Mouse (Mus musculus): ENCODE data around the gene Gle1.
"Not testable (repeated sequence)": the region's sequence is repeated elsewhere in the genome, so short reads cannot be mapped to it uniquely, and the experiment has no call there.

DNA sequence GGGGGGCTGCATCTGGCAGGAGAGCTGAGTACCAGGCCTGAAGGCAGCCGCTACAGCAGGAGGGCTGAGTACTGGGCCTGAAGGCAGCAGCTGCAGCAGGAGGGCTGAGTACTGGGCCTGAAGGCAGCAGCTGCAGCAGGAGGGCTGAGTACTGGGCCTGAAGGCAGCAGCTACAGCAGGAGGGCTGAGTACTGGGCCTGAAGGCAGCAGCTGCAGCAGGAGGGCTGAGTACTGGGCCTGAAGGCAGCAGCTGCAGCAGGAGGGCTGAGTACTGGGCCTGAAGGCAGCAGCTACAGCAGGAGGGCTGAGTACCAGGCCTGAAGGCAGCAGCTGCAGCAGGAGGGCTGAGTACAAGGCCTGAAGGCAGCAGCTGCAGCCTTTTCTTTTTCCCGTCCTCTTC is 27.1 kb upstream of the Gle1 start:
- TF ChIP-seq CTCF (IDR thresholded peaks at IDR 0.05; ENCODE audit: low read depth, low read length); POLR2A (IDR thresholded peaks at IDR 0.05; ENCODE audit: extremely low read depth, insufficient read depth, low read length): not testable (repeated sequence)

Data from liver, adult 2 months (tissue).